Mouse (Mus musculus): ENCODE data around the gene AC140267.1.

GRCm38 (mm10) chr15:80271858-80272396 is 36.3 kb downstream of the AC140267.1 start:
- TF ChIP-seq CTCF (IDR thresholded peaks at IDR 0.05; ENCODE audit: low read depth) (no peak), EP300 (IDR thresholded peaks at IDR 0.05; ENCODE audit: low read depth) (no peak)

Measured in heart, postnatal 0 days (tissue).